Mouse (Mus musculus): Measurements from ENCODE around the gene Ppm1h. TPM values are rescaled to one million over a fixed set of nuclear protein-coding genes. Genes with fewer than 3 reads are reported as not detected.

The Ppm1h gene
- total and polyA plus RNA-seq, 3 experiments: 6.9 to 14.9 TPM; not detected in 1

- Histone ChIP-seq H3K79me2 (ENCODE audit: control insufficient read depth, insufficient read depth, low read length, poor library complexity) (no peaks in the 10 kb centered on the region), H3K27ac (ENCODE audit: control insufficient read depth, low read depth, low read length) (no peak overlapping the region), H3K9ac (ENCODE audit: control insufficient read depth, low read depth, low read length, poor library complexity, severe bottlenecking) (no peak overlapping the region), H3K36me3 (ENCODE audit: control insufficient read depth in 1 of 2, insufficient read depth in 2 of 2, low read length in 2 of 2) (no peaks in the 10 kb centered on the region), H3K27me3 (ENCODE audit: control insufficient read depth in 1 of 2, insufficient read depth in 2 of 2, low read length in 2 of 2) (no peaks in the 10 kb centered on the region), H3K9me3 (replicated peaks; ENCODE audit: insufficient read depth, low read length) (no peaks in the 10 kb centered on the region), H3K4me1 (ENCODE audit: control insufficient read depth in 1 of 2, insufficient read depth in 2 of 2, low read length in 2 of 2) (no peaks in the 10 kb centered on the region), H3K4me3 (ENCODE audit: control insufficient read depth in 1 of 2, insufficient read depth in 1 of 2, low read depth in 2 of 2, low read length in 2 of 2) (no peak overlapping the region)
- no peak for DNase-seq (ENCODE audit: low read depth, low spot score)
- no peak for TF ChIP-seq MXI1 (IDR thresholded peaks at IDR 0.05; ENCODE audit: low read depth, low read length)
- no peak for TF ChIP-seq MAZ (IDR thresholded peaks at IDR 0.05; ENCODE audit: low read depth, low read length)
- no peak for TF ChIP-seq UBTF (IDR thresholded peaks at IDR 0.05; ENCODE audit: borderline replicate concordance, insufficient read depth, low read depth, low read length)
Observed at GRCm38 (mm10) chr10:122685836-122686531, 7.4 kb downstream of the Ppm1h start.

GRCm38 (mm10) chr10:122690698-122691097 is 12.1 kb downstream of the Ppm1h start:
- no peaks in the 10 kb centered on the region for H3K36me3 ChIP-seq (ENCODE audit: control insufficient read depth in 1 of 2, insufficient read depth in 2 of 2, low read length in 2 of 2)
- no peak for TF ChIP-seq CTCF (IDR thresholded peaks at IDR 0.05 in 2 of 3, conservative IDR thresholded peaks at IDR 0.05 in 1 of 3; ENCODE audit: control insufficient read depth in 1 of 3, insufficient read depth in 1 of 3, low read depth in 2 of 3, low read length in 3 of 3, poor library complexity in 1 of 3, severe bottlenecking in 1 of 3)
- TF ChIP-seq USF1 (IDR thresholded peaks at IDR 0.05; ENCODE audit: low read depth, low read length): no peak
- TF ChIP-seq TAL1 (IDR thresholded peaks at IDR 0.05; ENCODE audit: low read length): no peak
- no peak for TF ChIP-seq GATA1 (IDR thresholded peaks at IDR 0.05; ENCODE audit: low read depth, low read length)
- no peak for TF ChIP-seq ETS1 (IDR thresholded peaks at IDR 0.05; ENCODE audit: low read depth, low read length)
- no peak for TF ChIP-seq HCFC1 (IDR thresholded peaks at IDR 0.05; ENCODE audit: low read depth, low read length)
- no peak for TF ChIP-seq CHD1 (IDR thresholded peaks at IDR 0.05; ENCODE audit: low read depth, low read length)
- no peak for TF ChIP-seq JUND (IDR thresholded peaks at IDR 0.05; ENCODE audit: low read depth, low read length)
- TF ChIP-seq ZMIZ1 (IDR thresholded peaks at IDR 0.05; ENCODE audit: low read depth, low read length): no peak
- no peak for TF ChIP-seq ZNF384 (IDR thresholded peaks at IDR 0.05; ENCODE audit: low read depth, low read length)
- TF ChIP-seq USF2 (IDR thresholded peaks at IDR 0.05; ENCODE audit: borderline replicate concordance in 1 of 2, insufficient read depth in 1 of 2, low read depth in 1 of 2, low read length in 2 of 2): no peak
- TF ChIP-seq RCOR1 (IDR thresholded peaks at IDR 0.05; ENCODE audit: low read depth, low read length): no peak
- TF ChIP-seq POLR2AphosphoS5 (IDR thresholded peaks at IDR 0.05; ENCODE audit: borderline replicate concordance, low read depth, low read length): no peak
- TF ChIP-seq MYB (IDR thresholded peaks at IDR 0.05; ENCODE audit: low read depth, low read length): no peak
- no peak for TF ChIP-seq GABPA (IDR thresholded peaks at IDR 0.05; ENCODE audit: low read depth, low read length)
- TF ChIP-seq SMC3 (IDR thresholded peaks at IDR 0.05; ENCODE audit: low read depth, low read length): no peak
- TF ChIP-seq MEF2A (IDR thresholded peaks at IDR 0.05; ENCODE audit: extremely low read depth, insufficient replicate concordance, low read depth, low read length, poor library complexity, severe bottlenecking): no peak
- H3K27me3 ChIP-seq (ENCODE audit: control insufficient read depth in 1 of 2, insufficient read depth in 2 of 2, low read length in 2 of 2): no peaks in the 10 kb centered on the region
- no peak overlapping the region for H3K27ac ChIP-seq (ENCODE audit: control insufficient read depth, low read depth, low read length)
- DNase-seq (ENCODE audit: low read depth, low spot score): no peak
- no peak overlapping the region for H3K9ac ChIP-seq (ENCODE audit: control insufficient read depth, low read depth, low read length, poor library complexity, severe bottlenecking)
- no peaks in the 10 kb centered on the region for H3K4me1 ChIP-seq (ENCODE audit: control insufficient read depth in 1 of 2, insufficient read depth in 2 of 2, low read length in 2 of 2)
- H3K4me3 ChIP-seq (ENCODE audit: control insufficient read depth in 1 of 2, insufficient read depth in 1 of 2, low read depth in 2 of 2, low read length in 2 of 2): no peak overlapping the region
- H3K9me3 ChIP-seq (replicated peaks; ENCODE audit: insufficient read depth, low read length): no peaks in the 10 kb centered on the region
- H3K79me2 ChIP-seq (ENCODE audit: control insufficient read depth, insufficient read depth, low read length, poor library complexity): no peaks in the 10 kb centered on the region
